Mouse (Mus musculus) ES-Bruce4 (cell line): Measurements from ENCODE around the gene Ift57.

Source experiments
- CTCF ChIP-seq: IDR thresholded peaks from one replicate; pipeline ENCODE4 v1.8.1; 2011; ENCODE audit warnings: low read depth, low read length
- POLR2A ChIP-seq: IDR thresholded peaks from one replicate; pipeline ENCODE4 v1.8.1; 2011; ENCODE audit warnings: low read length; ENCODE audit not compliant: insufficient read depth

DNA sequence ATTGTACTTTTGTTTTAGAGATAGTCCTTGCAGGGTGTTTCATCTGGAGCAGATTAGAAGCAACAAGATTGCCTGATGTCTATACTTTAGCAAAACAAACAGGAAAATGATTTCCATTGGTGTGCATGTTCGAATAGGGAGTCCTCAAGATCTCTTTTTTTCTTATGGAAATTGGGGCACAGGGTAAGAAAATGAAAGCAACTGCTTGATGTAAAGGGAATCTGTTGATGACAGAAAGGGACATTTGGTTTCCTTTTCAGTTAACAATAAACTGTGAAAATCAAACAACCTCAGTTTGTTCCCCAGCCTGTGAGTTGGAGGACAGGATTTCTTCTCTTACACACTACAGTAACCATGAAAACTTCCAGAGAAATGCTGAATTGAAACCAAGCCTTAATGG, 53.9 kb downstream of the Ift57 start:
- TF ChIP-seq CTCF: no peak
- TF ChIP-seq POLR2A: no peak
